Mouse (Mus musculus) C2C12 (cell line): ENCODE results near the gene Tekt5.

Experiments used
- CTCF ChIP-seq: IDR thresholded peaks from one replicate; pipeline ENCODE4 v1.5.1; 2011; ENCODE audit not compliant: control insufficient read depth, insufficient read depth, insufficient read length
- MAX ChIP-seq: IDR thresholded peaks from one replicate; pipeline ENCODE4 v1.6.1; 2011; ENCODE audit warnings: mild to moderate bottlenecking, control low read depth

GRCm38 (mm10) chr16:10359241-10359640 is 36.0 kb downstream of the Tekt5 start:
- TF ChIP-seq CTCF (no peak), MAX (no peak)
